Mouse (Mus musculus) embryonic facial prominence, embryonic 15.5 days (tissue): Measurements from ENCODE around the gene G6pc2. TPM values are rescaled to one million over a fixed set of nuclear protein-coding genes. Genes with fewer than 3 reads are reported as not detected.

Source experiments
- ATAC-seq: fragments of 200-750 bp; cut with Nextera tagmentation; 2 replicates; pipeline ENCODE4 v1.8.0; 2017; ENCODE audit warnings: low read depth, moderate TSS enrichment; ENCODE audit not compliant: insufficient number of reproducible peaks, low FRiP score, low TSS enrichment
- H3K27ac ChIP-seq: fragments of 300-500 bp; sonication (generic); replicated peaks from 2 replicates; pipeline ENCODE4 v1.5.1; 2015; ENCODE audit warnings: mild to moderate bottlenecking, inconsistent platforms
- H3K27me3 ChIP-seq: fragments of 300-500 bp; sonication (generic); 2 replicates; pipeline ENCODE4 v1.6.1; 2015; ENCODE audit warnings: inconsistent platforms
- H3K36me3 ChIP-seq: fragments of 300-500 bp; sonication (generic); 2 replicates; pipeline ENCODE4 v1.6.1; 2015; ENCODE audit warnings: mild to moderate bottlenecking, inconsistent platforms
- H3K4me1 ChIP-seq: fragments of 300-500 bp; sonication (generic); 2 replicates; pipeline ENCODE4 v1.6.1; 2015; ENCODE audit warnings: inconsistent platforms
- H3K4me2 ChIP-seq: fragments of 300-500 bp; sonication (generic); replicated peaks from 2 replicates; pipeline ENCODE4 v1.6.1; 2015; ENCODE audit warnings: mild to moderate bottlenecking, inconsistent platforms
- H3K4me3 ChIP-seq: fragments of 300-500 bp; sonication (generic); replicated peaks from 2 replicates; pipeline ENCODE4 v1.5.1; 2015; ENCODE audit warnings: mild to moderate bottlenecking, inconsistent platforms
- H3K9ac ChIP-seq: fragments of 300-500 bp; sonication (generic); 2 replicates; pipeline ENCODE4 v1.6.1; 2015; ENCODE audit warnings: inconsistent platforms
- H3K9me3 ChIP-seq: fragments of 300-500 bp; sonication (generic); replicated peaks from 2 replicates; pipeline ENCODE4 v1.6.1; 2016; ENCODE audit warnings: inconsistent platforms
- WGBS: fragments of 180-500 bp; shearing (Covaris S2); methylation state at CpG from one replicate; pipeline ENCODE4 v1.1.7; 2015; 5-methylcytosine and 5-hydroxymethylcytosine counted together
- polyA plus RNA-seq: library from polyadenylated mRNA; unstranded; fragments of >200 nt; fragmentation: Nextera tagmentation; extraction: Ambion mirVana; gene quantifications from 2 replicates; pipeline ENCODE4 v1.2.1, GENCODE M21; 2015

G6pc2 gene
- polyA plus RNA-seq, 1 experiment from 2014 or later = not detected

DNA sequence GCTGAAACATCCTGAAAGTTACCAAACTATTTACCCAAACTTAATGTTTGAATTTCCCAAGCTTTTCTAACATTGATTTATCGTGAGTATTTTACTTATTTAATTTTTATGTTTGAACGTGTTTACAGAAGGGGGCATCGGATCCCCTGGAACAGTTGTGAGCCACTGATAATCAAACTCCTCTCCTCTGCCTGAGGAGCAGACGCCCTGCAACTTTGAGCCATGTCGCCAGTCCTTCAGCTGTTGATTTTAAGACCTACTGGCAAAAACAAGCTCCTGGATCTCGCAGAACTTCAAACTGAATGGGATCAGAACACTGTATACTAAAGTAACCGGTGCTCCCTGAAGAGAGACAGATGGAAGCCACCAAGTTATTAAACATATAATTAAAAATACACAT lies 4.3 kb upstream of the G6pc2 start:
- H3K27ac ChIP-seq = no peak overlapping the region
- no peaks in the 10 kb centered on the region for H3K27me3 ChIP-seq
- peak overlapping the region; percentile 65 for H3K4me3 ChIP-seq
- H3K9me3 ChIP-seq = no peaks in the 10 kb centered on the region
- H3K4me2 ChIP-seq = peak overlapping the region; percentile 60
- H3K9ac ChIP-seq = no peak overlapping the region
- WGBS = 17% methylated on average over 7 of the region's 7 CpGs
- peaks cover 4% of the 10 kb centered on the region for H3K36me3 ChIP-seq
- no peak for ATAC-seq
- peaks cover 8% of the 10 kb centered on the region for H3K4me1 ChIP-seq

DNA sequence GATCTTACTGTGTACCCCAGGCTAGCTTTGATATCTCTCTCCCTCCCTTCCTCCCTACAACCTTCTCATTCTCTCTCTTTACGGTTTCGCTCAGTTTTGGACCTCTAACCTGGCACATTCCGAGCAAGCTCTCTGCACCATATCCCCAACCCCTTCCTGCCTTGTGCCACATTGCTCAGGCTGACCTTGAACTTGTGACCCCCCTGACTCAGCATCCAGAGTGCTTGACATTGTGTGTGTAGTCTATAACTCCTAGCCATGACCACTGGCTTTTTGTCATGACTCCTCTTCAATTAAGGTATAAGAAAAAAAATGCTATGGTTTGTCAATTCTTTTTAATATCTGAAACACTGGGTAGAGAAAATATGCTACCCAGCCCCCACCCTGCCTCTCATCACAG lies 1.2 kb upstream of the G6pc2 start:
- Histone ChIP-seq H3K4me1 (peaks cover 8% of the 10 kb centered on the region), H3K9me3 (no peaks in the 10 kb centered on the region), H3K27ac (no peak overlapping the region), H3K9ac (no peak overlapping the region), H3K27me3 (no peaks in the 10 kb centered on the region), H3K36me3 (no peaks in the 10 kb centered on the region), H3K4me2 (no peak overlapping the region), H3K4me3 (no peak overlapping the region)
- WGBS = 81% methylated on average over 3 of the region's 3 CpGs
- no peak for ATAC-seq

DNA sequence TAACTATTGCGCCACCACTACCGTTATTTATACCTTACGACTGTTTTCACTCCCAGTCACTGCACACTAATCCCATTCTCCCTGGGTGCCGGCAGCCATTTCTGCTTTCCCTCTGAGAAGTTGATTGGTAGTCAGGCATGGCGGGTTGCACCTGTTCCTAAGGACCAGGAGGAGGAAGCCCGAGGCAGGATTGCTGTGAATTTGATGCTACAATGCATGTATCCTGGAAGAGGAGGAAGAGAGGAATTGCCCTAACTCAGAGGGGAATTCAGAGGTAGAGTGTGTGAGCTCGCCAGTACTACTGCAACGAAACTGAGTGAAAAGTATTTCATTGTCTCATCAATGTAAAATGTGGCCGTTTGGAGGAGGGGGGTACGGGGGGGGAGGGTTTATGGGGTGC lies 1.8 kb downstream of the G6pc2 start:
- Histone ChIP-seq H3K27me3 (no peaks in the 10 kb centered on the region), H3K9ac (no peak overlapping the region), H3K4me1 (no peaks in the 10 kb centered on the region), H3K4me2 (no peak overlapping the region), H3K9me3 (no peaks in the 10 kb centered on the region), H3K27ac (no peak overlapping the region), H3K4me3 (no peak overlapping the region), H3K36me3 (no peaks in the 10 kb centered on the region)
- whole genome bisulfite sequencing = 72% methylated on average over 10 of the region's 10 CpGs
- no peak for ATAC-seq

DNA sequence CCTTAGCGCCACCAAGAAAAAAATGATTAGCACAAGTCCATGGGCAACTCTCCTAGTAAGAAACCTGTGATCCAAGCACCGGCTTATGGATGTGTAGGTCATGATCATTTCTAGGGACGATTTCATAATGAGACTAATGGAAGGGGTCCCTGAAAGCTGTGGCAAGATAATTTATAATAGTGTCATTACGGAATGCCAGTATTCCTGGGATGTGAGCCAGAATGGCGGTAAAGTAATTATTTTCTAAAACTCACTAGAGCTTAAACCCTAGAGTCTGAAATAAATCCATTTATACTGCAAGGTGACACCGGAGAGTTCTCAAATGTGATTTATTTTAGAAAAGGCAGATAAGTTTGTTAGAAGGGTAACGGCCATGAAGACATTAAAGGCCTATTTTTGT lies 4.4 kb downstream of the G6pc2 start:
- WGBS = 74% methylated on average over 7 of the region's 7 CpGs
- no peak overlapping the region for H3K4me3 ChIP-seq
- no peaks in the 10 kb centered on the region for H3K36me3 ChIP-seq

DNA sequence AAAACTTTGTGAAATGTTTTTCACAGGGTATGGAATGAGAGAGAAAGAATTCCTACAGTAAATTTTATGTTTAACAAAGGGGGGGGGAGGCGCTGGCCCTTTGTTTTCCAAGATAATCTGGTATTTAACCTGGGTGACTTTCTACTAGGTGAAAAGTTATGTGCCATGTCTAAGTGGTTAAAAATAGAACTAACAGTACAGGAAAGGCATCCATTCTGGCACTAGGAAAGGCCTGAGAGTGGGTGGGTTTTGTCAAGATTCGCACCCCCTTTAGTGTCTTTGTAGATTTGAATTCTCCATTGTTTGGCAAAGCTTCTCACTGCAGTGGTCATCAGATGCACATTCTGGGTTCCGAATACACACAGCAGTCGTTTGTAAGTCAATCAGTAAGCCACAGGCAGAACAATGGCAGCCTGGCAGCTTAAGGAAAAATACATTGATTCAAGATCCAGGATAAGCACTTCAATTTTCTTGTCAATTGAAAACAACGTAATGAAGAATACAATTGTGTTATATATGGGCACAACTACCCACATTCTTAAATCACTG lies 11.1 kb downstream of the G6pc2 start:
- no peaks in the 10 kb centered on the region for H3K27me3 ChIP-seq
- no peaks in the 10 kb centered on the region for H3K36me3 ChIP-seq
- ATAC-seq = no peak
- WGBS = 54% methylated on average over 5 of the region's 5 CpGs
- H3K9ac ChIP-seq = no peak overlapping the region
- no peaks in the 10 kb centered on the region for H3K4me1 ChIP-seq
- no peak overlapping the region for H3K27ac ChIP-seq
- H3K4me3 ChIP-seq = no peak overlapping the region
- no peak overlapping the region for H3K4me2 ChIP-seq
- no peaks in the 10 kb centered on the region for H3K9me3 ChIP-seq

More for the DNA sequence above, 4.4 kb downstream of the G6pc2 start:
- H3K27me3 ChIP-seq = no peaks in the 10 kb centered on the region
- no peak overlapping the region for H3K4me2 ChIP-seq
- H3K9ac ChIP-seq = no peak overlapping the region
- H3K27ac ChIP-seq = no peak overlapping the region
- H3K4me1 ChIP-seq = no peaks in the 10 kb centered on the region
- ATAC-seq = no peak
- H3K9me3 ChIP-seq = no peaks in the 10 kb centered on the region

DNA sequence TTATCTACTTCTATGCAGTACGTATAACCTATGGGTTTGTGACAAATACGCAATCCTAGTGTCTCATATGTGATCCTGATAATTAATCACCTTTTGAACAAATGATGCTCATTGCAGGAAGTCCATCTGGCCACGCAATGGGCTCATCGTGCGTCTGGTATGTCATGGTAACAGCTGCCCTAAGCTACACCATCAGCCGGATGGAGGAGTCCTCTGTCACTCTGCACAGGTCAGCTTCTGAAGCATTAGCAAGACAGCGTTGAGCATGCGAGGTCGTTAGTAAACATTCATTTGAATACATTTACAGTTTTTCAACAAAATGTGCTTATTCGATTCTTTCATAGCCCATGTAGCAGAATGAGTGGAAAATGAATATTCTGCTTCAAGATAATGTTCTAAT lies 11.9 kb downstream of the G6pc2 start:
- ATAC-seq = no peak
- no peak overlapping the region for H3K9ac ChIP-seq
- H3K27ac ChIP-seq = no peak overlapping the region
- no peaks in the 10 kb centered on the region for H3K4me1 ChIP-seq
- no peak overlapping the region for H3K4me2 ChIP-seq
- H3K27me3 ChIP-seq = no peaks in the 10 kb centered on the region
- H3K36me3 ChIP-seq = no peaks in the 10 kb centered on the region
- H3K4me3 ChIP-seq = no peak overlapping the region
- no peaks in the 10 kb centered on the region for H3K9me3 ChIP-seq
- 84% methylated on average over 10 of the region's 10 CpGs for WGBS

DNA sequence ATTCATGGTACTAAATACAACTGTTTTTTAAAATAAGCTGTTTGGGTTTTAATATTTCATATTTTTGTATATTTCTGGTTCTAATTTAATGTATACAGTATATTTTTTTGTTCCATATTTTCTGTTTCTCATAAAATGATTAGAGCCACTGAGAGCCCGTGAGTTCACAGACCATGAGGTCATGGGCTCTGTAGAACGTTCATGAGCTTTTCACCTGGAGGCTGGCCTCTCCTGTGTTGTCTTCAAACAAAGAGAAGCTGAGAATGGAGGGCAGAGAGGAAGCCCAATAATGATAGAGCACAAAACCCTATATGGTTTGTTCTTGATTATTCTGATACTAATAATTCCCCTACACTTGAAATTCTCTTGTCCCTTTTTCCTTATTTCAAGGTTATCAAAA lies 13.9 kb downstream of the G6pc2 start:
- no peaks in the 10 kb centered on the region for H3K36me3 ChIP-seq
- no peak overlapping the region for H3K4me2 ChIP-seq
- no peak overlapping the region for H3K9ac ChIP-seq
- ATAC-seq = no peak
- WGBS = 54% methylated on average over 2 of the region's 2 CpGs
- H3K9me3 ChIP-seq = no peaks in the 10 kb centered on the region
- no peaks in the 10 kb centered on the region for H3K27me3 ChIP-seq
- H3K4me3 ChIP-seq = no peak overlapping the region
- H3K4me1 ChIP-seq = no peaks in the 10 kb centered on the region
- H3K27ac ChIP-seq = no peak overlapping the region

DNA sequence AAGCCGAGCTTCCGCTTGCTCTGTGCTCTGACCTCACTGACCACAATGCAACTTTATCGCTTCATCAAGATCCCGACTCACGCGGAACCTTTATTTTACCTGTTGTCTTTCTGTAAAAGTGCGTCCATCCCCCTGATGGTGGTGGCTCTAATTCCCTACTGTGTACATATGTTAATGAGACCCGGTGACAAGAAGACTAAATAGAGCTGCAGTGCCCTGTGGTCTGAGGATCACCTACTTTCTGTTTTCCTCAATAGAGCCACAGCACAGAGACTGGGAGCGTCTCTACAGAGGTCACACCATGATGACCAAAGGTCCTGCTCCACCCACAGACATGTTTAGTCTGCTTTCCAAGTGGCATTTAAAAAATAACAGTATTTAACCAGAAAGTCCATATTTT lies 16.0 kb downstream of the G6pc2 start:
- H3K27me3 ChIP-seq = no peaks in the 10 kb centered on the region
- H3K36me3 ChIP-seq = no peaks in the 10 kb centered on the region
- H3K9me3 ChIP-seq = no peaks in the 10 kb centered on the region
- whole genome bisulfite sequencing = 92% methylated on average over 9 of the region's 9 CpGs
- H3K4me2 ChIP-seq = no peak overlapping the region
- no peak overlapping the region for H3K4me3 ChIP-seq
- no peak overlapping the region for H3K27ac ChIP-seq
- ATAC-seq = no peak
- no peak overlapping the region for H3K9ac ChIP-seq
- no peaks in the 10 kb centered on the region for H3K4me1 ChIP-seq

DNA sequence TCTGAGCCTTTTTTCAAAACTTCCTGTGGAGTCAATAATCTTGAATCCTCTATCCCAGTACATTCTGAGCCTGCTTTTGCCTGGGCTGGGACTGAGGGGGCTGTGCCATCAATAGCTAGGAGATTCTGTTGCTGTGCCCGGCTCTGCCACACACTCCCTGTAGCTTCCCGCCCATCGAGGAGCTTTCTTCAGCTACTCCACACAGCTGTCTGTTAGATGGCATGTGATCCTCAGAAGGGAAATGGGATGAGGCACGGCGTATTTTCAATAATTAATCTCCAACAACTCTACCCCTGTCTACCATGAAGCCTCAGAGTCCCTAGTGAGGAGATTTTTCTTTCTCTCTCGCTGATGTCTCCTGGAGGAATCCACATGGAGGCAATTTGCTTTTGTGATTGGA lies 17.8 kb downstream of the G6pc2 start:
- Histone ChIP-seq H3K4me1 (no peaks in the 10 kb centered on the region), H3K4me3 (no peak overlapping the region), H3K4me2 (no peak overlapping the region), H3K27ac (no peak overlapping the region), H3K9ac (no peak overlapping the region), H3K27me3 (no peaks in the 10 kb centered on the region), H3K36me3 (no peaks in the 10 kb centered on the region), H3K9me3 (no peaks in the 10 kb centered on the region)
- ATAC-seq = no peak
- WGBS = 58% methylated on average over 6 of the region's 6 CpGs

DNA sequence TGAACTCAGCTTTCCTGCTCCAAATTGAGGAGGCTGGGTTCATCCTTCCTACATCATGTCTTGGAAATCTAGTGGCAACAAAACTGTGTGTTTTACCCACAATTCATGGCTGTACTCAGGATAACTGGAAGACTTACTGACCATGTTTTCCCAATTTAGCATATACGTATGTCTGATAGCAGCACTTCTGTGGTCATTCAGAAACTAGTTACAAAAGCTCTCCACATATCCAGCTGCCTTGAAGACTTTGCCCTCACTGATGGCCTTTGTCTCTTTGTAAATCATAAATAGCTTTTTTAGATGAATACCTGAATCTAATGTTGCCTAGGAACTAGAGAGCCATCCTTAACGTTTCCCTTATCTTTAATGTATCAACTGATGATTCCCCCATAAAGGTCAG lies 19.3 kb downstream of the G6pc2 start:
- Histone ChIP-seq H3K9ac (no peak overlapping the region), H3K27ac (no peak overlapping the region), H3K36me3 (no peaks in the 10 kb centered on the region), H3K4me1 (no peaks in the 10 kb centered on the region), H3K9me3 (no peaks in the 10 kb centered on the region), H3K4me3 (no peak overlapping the region), H3K27me3 (no peaks in the 10 kb centered on the region), H3K4me2 (no peak overlapping the region)
- no peak for ATAC-seq
- 83% methylated on average over 2 of the region's 2 CpGs for WGBS

DNA sequence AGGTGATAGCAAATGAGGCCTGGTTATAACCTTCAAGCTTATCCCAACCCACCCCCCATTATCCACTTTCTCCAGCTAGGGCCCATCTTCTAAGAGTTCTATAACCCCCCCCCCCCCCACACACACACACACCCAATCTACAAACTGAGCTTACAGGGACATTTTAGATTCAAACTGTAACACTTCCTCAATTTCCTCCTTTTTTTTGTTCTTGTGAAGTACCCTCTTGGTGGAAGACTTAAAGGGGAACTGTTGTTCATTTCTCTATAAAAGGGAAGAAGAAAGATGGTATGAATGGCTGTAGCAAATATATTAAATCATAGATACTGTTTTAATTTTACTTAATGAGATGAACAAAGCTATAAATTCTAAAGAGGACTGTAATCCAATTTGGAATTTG lies 21.2 kb downstream of the G6pc2 start:
- Histone ChIP-seq H3K9ac (no peak overlapping the region), H3K36me3 (no peaks in the 10 kb centered on the region), H3K4me1 (no peaks in the 10 kb centered on the region), H3K4me3 (no peak overlapping the region), H3K27ac (no peak overlapping the region), H3K27me3 (no peaks in the 10 kb centered on the region), H3K4me2 (no peak overlapping the region), H3K9me3 (no peaks in the 10 kb centered on the region)
- no peak for ATAC-seq

DNA sequence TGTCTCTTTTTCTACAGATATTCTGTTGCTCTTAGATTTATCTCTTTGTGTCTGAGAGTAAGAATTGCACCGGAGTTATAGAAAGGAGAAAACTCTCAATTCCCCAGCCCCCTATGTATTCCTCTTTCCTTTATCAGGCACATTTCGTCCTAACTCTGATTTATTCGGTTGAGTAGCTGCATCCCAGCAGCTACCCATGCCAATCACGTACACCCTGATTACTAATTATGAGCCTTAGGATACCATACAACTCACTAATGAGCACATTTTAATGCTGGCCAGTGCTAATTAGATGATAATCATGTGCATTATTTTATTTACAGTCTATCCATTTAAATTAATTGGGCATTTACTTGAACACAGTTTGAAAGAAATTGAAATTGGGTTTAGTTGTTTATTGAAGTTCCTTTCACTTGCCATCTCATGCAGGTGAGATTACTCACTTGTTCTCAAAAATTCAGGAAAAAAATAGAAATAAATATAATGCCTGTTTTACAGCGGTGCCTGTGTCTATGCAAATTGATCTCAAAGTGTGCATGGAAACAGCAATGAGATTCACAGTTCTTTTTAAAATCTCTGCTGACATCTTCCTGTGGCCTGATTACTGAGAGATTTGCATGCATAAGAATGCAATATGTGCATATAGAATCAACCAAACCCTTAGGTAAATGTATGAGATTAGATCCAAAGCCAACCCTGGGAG lies 24.3 kb downstream of the G6pc2 start:
- no peak for ATAC-seq
- H3K27me3 ChIP-seq = no peaks in the 10 kb centered on the region
- H3K36me3 ChIP-seq = no peaks in the 10 kb centered on the region
- H3K27ac ChIP-seq = no peak overlapping the region
- no peak overlapping the region for H3K9ac ChIP-seq
- WGBS = 86% methylated on average over 5 of the region's 5 CpGs
- H3K4me1 ChIP-seq = no peaks in the 10 kb centered on the region
- H3K4me2 ChIP-seq = no peak overlapping the region
- H3K4me3 ChIP-seq = no peak overlapping the region
- no peaks in the 10 kb centered on the region for H3K9me3 ChIP-seq
